Mouse (Mus musculus) adrenal gland, adult 2 months (tissue): ENCODE measurements at regions not wholly inside any gene's neighbourhood (a gene's known extent, or its start where the extent isn't known, plus 50 kb on each side); places are given as distances from the start of the nearest gene placed in this dataset.

Source experiments
- DNase-seq: peaks from one replicate; pipeline ENCODE4 v3.0.0; 2021

DNA sequence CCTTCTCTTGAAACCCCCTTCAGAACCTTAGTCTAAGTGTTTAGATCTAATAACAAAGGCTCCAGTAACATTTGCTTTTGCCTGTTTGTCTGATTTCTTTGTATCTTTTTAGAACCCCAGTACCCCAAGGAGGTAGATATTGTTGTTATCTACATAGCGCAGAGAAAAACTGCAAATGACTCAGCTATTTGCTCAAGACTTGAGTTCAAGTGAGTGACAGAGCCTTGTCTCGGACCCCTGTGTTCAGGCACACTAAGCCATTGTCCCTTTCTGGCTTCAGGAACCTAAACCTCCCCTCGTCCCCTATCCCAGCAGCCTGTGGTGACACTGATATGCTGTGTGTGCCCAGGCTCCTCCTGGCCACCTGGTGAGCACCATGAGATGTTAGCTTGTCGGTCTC is 421.5 kb downstream of the Cd83 start:
- no peak for DNase-seq

DNA sequence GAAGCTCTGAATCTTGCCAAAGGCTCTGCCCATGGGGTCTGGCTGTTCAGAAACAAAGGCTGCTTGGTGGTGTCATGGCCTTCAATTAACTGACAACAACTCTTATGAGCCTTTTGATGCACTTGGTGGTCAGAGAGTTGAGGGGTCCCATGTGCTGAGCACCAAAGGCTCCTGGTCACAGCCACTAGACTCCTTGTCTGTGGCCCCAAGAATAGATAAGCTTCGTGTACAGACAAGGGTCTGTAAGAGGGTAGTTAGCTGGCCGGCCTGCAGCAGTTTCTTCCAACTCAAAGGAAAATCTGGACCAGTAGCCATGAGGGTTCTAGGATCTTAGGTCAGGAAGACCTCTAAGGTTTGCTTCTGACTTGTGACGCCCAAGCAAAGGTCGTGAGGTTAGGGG is 421.9 kb downstream of the Cd83 start:
- no peak for DNase-seq

DNA sequence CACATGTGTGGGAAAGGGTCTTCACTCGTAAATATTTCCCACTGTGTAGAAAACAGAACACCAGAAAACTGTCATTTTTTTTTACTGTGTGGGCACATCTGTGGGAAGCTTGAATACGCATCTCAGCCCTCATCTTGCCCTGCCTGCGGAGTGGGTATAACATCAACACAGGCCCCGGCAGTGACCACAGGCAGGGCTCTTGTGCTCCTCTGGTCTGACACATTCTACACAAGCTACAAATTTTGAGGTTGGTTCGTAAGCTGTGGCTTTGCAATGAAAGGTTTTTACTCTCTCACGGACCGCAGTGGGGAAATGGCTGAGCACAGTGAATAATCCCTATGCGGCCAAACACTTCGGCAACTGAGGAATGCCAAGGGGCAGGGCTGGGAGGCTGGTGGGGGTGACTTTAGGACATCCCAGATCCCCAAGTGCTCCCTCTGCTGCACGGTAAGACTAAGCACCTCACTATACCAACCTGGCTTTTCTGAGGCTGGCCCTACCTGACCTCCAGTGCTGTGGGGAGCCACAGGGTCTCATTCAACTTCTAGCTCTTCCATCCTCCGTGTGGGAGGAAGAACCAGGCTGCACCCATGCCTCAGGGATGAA is 422.9 kb downstream of the Cd83 start:
- DNase-seq, result no peak

DNA sequence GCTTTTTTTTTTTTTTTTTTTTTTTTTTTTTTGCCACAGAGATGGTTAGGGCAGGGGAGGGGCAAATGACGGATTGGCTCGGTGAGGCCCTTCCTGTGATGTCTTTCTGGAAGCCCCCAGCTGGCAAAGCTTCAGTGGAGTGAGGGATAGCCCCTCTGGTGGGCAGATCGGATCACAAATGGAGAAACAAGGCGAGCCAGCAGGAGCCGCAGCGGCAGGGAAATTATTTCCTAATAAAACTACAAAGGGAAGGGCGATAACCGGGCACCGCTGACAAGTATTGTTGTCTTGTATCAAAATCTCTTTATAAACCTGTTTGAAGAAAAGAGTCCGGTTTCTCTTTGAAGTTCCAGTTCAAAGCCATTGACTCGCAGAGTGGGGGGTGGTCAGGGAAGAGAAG is 424.5 kb downstream of the Cd83 start:
- DNase-seq, result peak; percentile 19

DNA sequence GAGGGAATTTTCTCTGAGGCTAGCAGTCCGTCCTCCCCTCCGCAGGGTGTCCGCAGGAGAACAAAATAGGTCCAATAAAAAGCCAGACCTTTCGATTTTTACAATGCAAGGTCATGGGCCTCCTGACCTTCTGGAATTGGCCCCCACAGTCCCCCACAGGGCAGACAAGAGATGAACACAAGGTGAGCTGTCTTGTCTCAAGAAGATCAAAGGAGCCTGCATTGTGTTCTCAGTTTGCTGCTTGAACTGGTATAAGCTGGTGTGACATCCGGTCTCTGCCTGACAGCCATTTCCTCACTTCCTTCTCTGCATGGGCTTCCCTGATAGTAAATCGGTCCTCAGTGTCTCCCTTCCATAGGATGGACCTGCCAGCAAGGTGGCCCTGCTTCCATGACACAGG is 425.5 kb downstream of the Cd83 start:
- DNase-seq, result no peak

DNA sequence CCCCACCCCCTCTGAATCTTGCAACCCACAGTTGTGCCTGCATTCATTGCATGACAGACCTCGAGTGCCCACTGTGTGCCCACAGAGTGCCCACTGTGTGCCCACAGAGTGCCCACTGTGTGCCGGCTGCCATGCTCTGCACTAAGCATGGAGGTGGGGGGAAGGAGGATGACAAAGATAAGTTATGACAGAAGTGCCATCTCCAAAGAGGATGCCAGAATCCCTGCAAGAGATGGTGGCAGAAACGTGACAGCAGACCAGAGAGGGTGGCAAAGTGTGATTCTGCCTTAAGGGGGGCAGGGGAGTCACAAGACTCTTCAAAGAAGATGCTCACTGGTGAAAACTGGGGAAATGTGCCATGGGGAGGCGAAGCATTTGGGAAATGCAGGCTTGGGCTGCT is 427.8 kb downstream of the Cd83 start:
- DNase-seq, result no peak

DNA sequence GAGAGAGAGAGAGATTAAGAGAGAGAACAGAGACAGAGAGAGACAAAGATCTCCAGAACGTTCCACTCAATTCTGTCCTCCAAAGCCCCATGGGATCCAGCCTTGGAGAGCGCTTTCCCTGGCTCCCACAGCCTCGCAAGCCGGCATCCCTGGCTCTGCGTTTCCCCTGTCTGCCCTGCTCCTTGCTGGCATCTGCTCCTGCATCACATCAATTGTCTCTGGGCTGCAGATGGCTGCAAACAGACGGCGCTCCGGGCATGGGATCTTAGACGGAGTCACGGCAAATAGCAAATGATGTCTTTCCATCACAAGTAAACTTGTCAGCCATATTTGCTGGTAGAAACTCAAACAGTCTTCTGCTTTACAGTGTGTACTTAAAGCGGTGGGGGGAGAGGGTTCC is 428.4 kb downstream of the Cd83 start:
- DNase-seq, result no peak

DNA sequence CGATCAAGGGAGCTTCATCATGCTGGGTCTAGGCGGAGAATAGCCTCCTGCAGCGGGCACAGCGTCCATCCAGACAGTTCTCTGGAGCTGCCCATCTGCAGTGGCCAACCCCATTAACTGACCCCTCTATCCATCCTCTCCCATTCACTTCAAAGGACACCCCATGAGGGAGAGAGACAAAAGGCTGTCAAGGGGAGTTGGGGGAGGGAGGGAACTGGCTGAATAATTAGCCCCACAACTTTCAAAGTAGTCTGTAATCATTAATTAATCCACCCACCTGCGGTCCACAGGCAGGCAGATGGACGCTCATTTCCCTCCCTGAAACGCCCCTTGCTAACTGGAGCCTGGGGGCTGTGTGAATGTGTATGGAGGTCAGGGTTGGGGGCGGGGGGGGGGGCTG is 433.7 kb downstream of the Cd83 start:
- no peak for DNase-seq

DNA sequence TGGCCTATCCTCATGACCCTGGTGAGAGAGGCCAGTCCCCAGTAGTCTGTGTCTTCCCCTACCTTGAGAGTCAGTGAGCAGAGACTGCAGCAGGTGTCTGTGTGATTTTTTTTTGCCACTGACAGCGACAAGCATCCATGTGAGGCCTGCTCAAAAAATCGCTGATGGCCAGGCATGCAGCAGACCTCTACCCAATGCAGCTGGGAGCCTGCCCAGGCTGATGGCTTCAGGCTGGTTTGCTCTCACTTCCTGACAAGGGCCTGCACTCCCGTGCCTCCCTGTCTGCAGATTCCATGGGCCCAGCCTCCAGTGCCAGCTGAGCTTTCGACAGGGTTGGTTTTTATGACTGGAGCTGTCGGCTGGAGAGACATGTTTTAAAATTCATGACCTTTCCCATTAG is 437.1 kb downstream of the Cd83 start:
- DNase-seq, result no peak

DNA sequence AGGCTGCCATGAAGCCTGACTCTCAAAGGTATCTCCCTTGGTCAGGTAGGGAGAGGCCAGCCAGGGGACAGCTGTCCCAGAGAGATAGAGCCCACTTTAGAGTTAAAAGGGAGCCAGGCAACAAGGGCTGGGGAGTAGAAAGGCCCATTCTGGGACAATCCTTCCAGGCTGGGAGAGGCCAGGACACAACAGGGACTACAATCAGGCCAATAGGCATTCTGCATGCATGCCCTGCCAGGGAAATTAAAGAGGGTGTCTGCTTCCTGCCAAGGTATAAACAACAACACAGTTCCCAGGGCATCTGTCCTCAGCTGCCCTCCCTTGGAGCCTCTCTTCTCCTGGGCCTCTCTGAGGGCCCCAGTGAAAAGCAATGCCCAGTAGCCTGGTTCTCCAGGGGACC is 437.8 kb downstream of the Cd83 start:
- DNase-seq, result peak; percentile 13

DNA sequence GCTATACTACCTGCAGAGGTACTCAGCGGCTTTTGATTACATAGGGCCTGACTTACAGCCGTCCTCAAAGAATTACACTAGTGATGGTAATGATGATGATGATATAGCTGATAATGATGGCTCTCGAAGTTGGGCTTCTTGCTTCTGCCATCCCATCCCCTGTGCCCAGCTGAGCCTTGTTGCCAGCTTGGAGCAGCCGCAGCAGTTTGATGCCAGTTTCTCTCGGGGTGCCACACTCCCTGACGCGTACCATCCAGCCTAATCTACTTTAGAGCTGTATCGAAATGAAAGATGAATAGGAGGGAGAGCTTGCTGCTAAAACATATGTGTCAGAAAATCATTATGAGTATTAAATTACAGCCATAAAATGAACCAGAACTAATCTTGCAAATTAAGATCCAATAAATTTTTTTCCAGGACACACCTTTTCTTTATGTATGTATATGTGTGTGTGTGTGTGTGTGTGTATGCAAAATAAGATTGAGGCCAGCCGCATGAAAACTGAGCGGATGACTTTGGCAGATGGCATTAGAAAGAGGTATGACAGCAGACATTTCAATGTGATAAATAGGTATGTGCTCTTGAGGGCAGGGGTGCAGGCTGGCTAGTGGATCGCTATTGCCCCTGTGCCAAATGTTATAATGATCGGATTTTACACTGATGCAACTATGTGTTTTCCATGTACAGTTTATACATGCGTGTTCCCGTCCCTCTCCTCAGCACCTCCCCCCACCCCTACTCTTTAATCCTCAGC is 443.3 kb downstream of the Cd83 start:
- DNase-seq, result no peak

DNA sequence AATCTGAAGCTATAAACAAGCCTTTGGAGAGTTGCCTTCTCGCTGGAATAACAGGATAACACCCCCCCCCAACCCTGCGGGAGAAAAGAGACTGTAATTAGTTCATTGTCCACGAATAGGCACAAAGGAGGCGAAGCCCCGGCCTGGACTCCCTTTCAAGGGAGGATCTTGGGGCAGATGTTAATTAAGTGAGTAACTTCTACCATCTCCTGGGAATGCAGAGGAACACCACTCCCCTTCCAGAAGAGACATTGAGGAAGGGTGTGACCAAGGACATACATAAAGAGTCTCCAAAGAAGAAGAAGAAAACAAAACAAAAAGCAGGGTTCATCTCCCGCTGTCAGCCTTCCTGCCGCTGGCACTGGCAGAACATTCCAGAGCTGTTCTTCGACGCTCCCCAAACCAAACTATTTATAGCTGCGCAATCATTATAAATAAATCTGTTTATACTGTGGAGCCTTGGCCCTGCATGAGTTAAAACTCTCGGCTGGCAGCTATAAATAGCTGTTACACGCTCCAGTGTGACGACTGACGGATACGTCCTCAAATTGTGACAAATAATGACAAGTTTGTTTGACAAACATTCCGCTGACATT is 444.1 kb downstream of the Cd83 start:
- peak; percentile 20 for DNase-seq

DNA sequence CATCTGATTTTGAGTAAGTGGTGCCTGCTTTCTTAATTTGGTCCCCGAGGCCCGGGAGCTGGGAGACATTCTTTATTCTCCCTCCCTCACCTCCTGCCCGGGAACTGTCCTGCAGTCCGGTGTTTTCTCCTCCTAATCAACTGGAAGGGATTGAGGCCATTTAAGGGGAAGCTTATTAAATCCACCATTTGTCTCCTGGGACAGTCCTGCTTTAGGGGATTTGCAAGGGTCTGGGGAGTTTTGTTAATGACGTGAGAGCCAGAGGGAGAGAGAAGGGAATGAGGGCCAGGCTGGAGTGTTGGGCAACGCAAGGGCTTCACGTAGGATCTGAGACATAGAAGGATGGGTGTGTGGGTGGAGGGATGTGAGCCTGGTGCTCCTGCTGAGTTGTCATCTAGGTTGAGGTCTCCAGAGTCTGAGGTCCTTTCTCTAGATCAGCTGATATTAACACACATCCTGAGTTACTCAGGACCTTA is 444.6 kb downstream of the Cd83 start:
- DNase-seq, result peak; percentile 9

DNA sequence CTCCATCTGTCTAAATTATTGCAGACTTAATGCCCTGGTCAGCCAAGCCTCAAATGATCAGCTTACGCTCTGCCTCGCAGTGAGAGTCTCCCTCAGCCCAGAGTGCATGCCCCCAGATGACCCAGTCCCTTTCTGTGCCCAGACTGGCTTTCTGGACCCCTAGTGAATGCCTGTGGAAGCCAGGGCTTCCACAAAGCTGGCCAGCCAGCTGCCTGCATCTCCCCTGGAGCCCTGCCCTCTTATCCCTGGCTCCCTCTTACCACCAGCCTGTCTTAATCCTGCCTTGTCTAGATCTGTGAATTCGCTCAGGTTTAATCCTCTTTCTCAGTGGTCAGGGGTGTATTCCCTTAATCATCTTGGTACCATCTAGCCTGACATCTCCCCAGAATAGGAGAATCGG is 446.8 kb downstream of the Cd83 start:
- DNase-seq, result no peak

DNA sequence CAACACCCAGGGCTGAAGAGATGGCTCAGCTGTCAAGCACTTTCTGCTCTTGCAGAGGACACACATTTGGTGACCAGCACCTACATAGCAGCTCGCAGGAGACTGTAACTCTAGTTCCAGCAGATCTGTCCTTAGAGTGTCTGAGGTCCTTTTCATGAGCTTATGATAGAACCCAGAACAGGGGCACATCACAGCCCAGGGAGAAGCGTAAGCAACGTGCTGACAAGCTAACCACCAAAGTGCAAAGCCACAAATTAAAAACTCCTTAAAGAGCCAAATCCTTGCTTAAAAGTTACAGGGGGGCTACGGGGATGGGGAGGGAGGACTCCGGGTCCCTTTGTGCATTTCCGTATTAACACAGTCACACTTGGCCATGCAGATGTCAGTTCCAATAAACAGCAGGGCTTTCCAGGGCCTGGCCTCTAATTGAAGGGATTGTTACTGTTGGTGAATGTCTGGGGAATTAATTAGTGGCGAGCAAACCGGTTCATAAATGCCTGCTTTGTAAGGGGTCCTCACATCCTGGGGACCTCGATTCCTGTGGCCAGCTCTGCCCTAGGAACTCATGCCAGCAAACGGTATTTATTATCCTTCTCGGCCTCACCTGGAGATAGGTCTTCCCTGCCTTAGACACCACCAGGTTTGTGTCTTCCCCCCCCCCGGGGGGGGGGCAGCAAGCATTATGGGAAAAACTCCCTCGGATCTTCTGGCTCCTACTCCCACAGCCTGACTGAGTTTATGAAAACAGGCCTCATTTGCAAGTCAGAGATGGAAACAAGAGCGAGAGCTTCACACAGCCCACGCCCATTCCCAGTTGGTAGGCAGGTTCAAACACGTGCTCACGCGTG is 447.5 kb downstream of the Cd83 start:
- DNase-seq, result no peak

DNA sequence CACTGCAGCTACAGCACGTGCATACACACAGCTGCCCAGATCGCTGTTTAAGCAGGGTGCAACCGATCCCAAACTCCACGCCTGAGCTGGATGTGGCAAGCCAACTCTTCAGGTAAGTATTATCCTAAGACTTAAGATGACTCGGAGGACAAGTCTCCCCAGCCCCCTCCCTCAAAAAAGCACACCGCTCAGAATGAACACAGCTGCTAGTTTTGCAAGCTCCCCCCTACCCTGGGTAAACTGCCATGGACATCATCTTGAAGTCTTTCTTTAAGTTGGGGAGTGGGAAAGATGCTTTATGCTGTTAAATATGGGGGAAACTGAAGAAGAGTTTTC is 448.1 kb downstream of the Cd83 start:
- DNase-seq, result no peak

DNA sequence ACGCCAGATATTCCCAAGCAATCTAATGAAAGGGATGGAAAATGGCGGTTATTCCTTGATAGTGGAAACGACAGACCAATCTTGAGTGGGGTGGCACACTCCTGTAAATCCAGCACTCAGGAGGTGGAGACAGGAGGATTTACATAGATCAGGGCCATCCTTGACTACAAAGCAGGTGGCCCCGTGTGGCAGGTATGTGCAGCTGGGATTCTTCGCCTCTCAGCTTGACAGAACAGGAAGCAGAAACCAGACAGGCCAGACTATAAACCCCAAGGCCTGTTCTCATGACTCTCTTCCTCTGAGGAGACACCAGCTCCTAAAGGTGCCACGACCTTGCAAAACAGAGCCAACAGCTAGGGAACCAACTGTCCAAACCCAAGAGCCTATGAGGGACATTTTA is 449.7 kb downstream of the Cd83 start:
- DNase-seq, result no peak

DNA sequence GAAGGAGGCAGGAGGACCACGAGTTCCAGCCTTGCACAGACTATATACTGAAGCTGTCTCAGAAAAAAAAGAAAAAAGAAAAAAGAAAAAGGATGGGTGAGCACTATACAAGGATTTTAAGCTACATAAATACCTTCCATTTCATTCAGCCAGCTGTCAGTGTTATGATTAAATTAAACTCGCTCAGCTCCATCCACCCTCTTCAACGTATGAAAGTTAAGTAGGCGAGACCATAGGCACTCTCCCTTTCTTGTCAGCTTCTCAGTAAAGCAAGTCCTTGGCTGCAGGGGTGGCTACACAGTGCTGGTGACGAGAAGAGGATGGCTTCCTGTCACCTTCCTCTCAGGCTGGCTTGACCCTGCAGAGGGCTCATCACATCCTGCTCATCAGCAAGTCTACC is 450.7 kb downstream of the Cd83 start:
- DNase-seq, result no peak

DNA sequence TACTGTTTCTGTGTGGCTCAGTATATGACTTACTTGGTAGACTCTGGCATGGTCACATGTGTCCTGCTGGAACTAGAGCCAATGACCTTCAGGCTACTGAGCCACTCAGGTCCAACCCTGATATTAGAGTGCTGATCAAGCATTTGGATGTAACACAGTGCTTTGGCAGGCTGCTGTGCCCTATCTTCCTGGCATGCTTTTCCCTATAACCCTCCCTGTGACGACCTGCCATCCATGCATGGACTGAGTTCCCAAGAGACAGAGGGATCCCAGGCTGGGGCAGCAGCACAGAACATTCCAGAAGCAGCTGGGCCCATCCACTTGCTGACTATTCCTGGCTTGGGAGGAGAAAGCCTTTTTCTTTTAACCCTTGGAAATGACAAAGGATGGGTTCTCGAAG is 451.4 kb downstream of the Cd83 start:
- DNase-seq, result peak; percentile 11

DNA sequence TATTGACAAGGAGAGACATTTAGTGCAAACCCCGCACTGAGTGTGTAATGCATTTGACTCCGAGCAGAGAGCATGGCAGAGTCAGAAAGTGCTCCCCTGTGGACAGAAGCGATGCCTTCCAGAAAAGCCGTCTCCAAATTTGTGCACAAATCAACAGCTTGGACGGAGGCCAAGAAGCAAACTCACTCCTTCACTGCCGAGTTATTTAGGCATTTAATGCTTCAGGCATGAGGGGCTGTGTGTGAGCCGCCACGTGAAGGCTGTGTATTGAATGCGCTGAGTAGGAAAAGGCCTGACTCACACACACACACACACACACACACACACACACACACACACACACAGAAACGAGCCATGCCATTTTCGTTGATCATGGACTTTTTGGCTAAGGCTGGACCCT is 453.7 kb downstream of the Cd83 start:
- peak; percentile 26 for DNase-seq

DNA sequence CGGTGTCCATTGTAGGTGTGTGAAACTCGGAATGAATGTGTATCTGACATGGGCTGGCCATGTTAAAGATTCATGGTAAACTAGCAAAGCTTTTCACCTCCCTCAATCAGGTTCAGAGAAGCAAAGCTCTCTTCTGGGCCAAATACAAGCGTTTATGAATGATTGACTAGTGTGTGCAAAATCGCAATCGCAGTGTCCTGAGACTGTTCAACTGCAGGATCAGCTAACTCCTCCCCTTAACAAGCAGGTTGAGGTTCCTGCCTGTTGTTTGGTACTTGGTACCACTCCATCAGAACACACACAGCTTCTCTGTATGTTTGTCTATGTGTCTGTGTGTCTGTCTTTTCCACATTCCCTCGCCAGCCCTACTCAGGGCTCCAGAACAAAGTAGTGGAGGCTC is 458.6 kb downstream of the Cd83 start:
- no peak for DNase-seq

DNA sequence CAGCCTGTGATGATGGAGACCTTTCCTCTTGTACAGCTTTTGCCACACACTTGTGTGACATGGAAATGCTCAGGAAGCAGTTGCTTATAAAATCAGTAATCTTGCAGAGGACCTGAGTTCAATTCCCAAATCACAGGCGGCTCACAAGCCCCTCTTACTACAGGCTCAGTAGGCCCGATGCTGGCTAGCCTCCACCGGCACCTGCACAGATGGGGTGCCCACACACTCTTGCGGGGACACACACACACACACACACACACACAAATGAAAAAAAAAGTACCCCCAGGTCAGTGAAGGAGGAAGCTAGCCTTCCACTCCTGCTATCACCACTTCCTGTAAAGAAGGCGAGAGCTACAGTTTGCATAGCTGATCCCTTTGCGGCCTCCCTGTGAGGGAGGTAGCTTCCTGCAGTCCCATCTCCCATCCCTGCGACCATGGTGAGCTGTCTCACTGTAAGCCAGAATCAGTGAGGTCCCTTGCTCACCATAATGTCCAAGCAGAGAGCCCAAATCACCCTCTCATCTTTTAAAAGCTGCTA is 462.2 kb downstream of the Cd83 start:
- no peak for DNase-seq

DNA sequence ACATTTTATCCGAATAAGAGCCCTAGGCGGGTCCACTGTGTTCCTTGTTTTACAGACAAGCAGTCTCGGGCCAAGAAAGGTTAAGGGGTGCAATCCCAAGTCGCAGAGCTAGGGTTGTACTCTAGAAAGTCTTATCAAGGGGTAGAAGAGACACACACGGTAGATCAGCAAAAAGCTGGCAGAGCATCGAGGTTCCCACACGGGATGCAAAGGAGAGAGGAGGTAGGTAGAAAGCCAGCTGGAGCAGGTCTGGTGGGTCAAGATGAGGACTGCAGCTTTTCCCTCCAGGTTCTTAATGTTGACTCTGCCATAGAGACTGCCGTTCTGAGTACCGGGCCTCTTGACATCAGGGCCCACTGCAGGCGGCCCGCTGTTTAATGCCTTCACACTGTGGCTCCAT is 463.3 kb downstream of the Cd83 start:
- DNase-seq, result no peak
